Mouse (Mus musculus) liver, postnatal 0 days (tissue): ENCODE data around the gene Gm17402. TPM values are rescaled to one million over a fixed set of nuclear protein-coding genes. Genes with fewer than 3 reads are reported as not detected.

Source experiments
- ATAC-seq: fragments of 200-750 bp; cut with Nextera tagmentation; 2 replicates; pipeline ENCODE4 v1.8.0; 2017; ENCODE audit warnings: mild to moderate bottlenecking, moderate library complexity
- DNase-seq: peaks from one replicate; pipeline ENCODE4 v3.0.0-alpha.2; 2016
- H3K27ac ChIP-seq: fragments of 300-500 bp; sonication (generic); 2 replicates; pipeline ENCODE4 v1.5.1; 2014; ENCODE audit warnings: antibody characterized with exemption, moderate library complexity, mild to moderate bottlenecking, low read depth
- H3K27me3 ChIP-seq: fragments of 300-500 bp; sonication (generic); 2 replicates; pipeline ENCODE4 v1.6.1; 2014; ENCODE audit warnings: low read length, control low read depth, mixed read lengths; ENCODE audit not compliant: insufficient read depth
- H3K36me3 ChIP-seq: fragments of 300-500 bp; sonication (generic); replicated peaks from 2 replicates; pipeline ENCODE4 v1.6.1; 2014; ENCODE audit warnings: mild to moderate bottlenecking, control low read depth, low read length, moderate library complexity, mixed read lengths; ENCODE audit not compliant: insufficient read depth
- H3K4me1 ChIP-seq: fragments of 300-500 bp; sonication (generic); 2 replicates; pipeline ENCODE4 v1.6.1; 2014; ENCODE audit warnings: antibody characterized with exemption, mild to moderate bottlenecking, control low read depth; ENCODE audit not compliant: insufficient read depth
- H3K4me2 ChIP-seq: fragments of 300-500 bp; sonication (generic); 2 replicates; pipeline ENCODE4 v1.6.1; 2014; ENCODE audit warnings: low read depth, mild to moderate bottlenecking, low read length, moderate library complexity, mixed read lengths
- H3K4me3 ChIP-seq: fragments of 300-500 bp; sonication (generic); 2 replicates; pipeline ENCODE4 v1.5.1; 2014; ENCODE audit warnings: low read depth, low read length
- H3K9ac ChIP-seq: fragments of 300-500 bp; sonication (generic); replicated peaks from 2 replicates; pipeline ENCODE4 v1.6.1; 2014; ENCODE audit warnings: mild to moderate bottlenecking, moderate library complexity
- H3K9me3 ChIP-seq: fragments of 300-500 bp; sonication (generic); 2 replicates; pipeline ENCODE4 v1.6.1; 2016; ENCODE audit warnings: mild to moderate bottlenecking, control low read depth, low read length, mixed read lengths
- CTCF ChIP-seq: sonication (generic); IDR thresholded peaks from 2 replicates; pipeline ENCODE4 v1.5.1; 2016; ENCODE audit warnings: antibody characterized with exemption, low read depth
- EP300 ChIP-seq: IDR thresholded peaks from 2 replicates; pipeline ENCODE4 v1.6.1; 2016; ENCODE audit warnings: antibody characterized with exemption, low read depth, mild to moderate bottlenecking
- WGBS: fragments of 180-500 bp; shearing (Covaris S2); extraction: QIAGEN DNeasy Blood & Tissue Kit; methylation state at CpG from one replicate; pipeline ENCODE4 v1.1.7; 2014; ENCODE audit not compliant: insufficient replicate concordance; 5-methylcytosine and 5-hydroxymethylcytosine counted together
- polyA plus RNA-seq: library from polyadenylated mRNA; unstranded; fragments of >200 nt; fragmentation: Nextera tagmentation; extraction: Ambion mirVana; gene quantifications from 2 replicates; pipeline ENCODE4 v1.2.1, GENCODE M21; 2015

The Gm17402 gene
- polyA plus RNA-seq, 1 experiment from 2014 or later: not detected

DNA sequence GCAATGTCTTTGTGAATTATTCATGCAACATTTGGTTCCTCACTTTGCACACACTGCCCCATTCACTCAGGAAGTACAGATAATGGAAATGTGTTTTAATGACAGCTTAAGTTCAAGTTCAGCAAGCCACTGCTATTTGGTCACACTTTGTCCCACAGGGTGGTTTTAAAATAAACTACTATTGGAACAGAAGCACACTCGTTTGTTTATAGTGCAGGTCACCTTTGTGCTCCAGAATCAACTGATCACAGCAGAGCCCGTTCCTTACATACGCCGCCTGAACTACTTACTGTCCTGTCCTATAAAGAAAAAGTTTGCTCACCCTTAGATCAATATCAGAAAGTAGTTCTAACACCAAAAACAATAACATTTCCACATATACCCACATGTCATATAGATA is 52.5 kb downstream of the Gm17402 start:
- no peaks in the 10 kb centered on the region for H3K27me3 ChIP-seq
- 58% methylated on average over 4 of the region's 4 CpGs for WGBS
- no peak for DNase-seq

More for the DNA sequence above, 52.5 kb downstream of the Gm17402 start:
- no peak overlapping the region for H3K4me2 ChIP-seq
- no peak overlapping the region for H3K27ac ChIP-seq
- no peak overlapping the region for H3K9ac ChIP-seq
- H3K36me3 ChIP-seq: no peaks in the 10 kb centered on the region
- no peaks in the 10 kb centered on the region for H3K4me1 ChIP-seq
- peak; percentile 66 for ATAC-seq
- TF ChIP-seq CTCF (no peak), EP300 (no peak)
- H3K4me3 ChIP-seq: no peak overlapping the region
- no peaks in the 10 kb centered on the region for H3K9me3 ChIP-seq

Other genes starting within 250 kb of the Gm17402 start
- gene Mlf1, start 1.1 kb downstream of the Gm17402 start, polyA plus RNA-seq: 1.2 and 4.0 TPM in 2 replicates
- 34.3 and 37.8 TPM in 2 replicates for gene Gfm1, start 54.9 kb upstream of the Gm17402 start, polyA plus RNA-seq
- gene Lxn, start 88.8 kb upstream of the Gm17402 start, polyA plus RNA-seq: 9.0 and 9.9 TPM in 2 replicates
- gene Rarres1, start 140.4 kb upstream of the Gm17402 start, polyA plus RNA-seq: 11.0 and 12.7 TPM in 2 replicates
- gene Mfsd1, start 207.6 kb upstream of the Gm17402 start, polyA plus RNA-seq: 25.2 and 29.6 TPM in 2 replicates